Mouse (Mus musculus) heart, adult 18-20 months (tissue): Measurements from ENCODE around the gene Rhbdf1. TPM values are rescaled to one million over a fixed set of nuclear protein-coding genes. Genes with fewer than 3 reads are reported as not detected.

Experiments used
- DNase-seq, 2 experiments: peaks; one replicate each; pipeline ENCODE4 v3.0.0; 2021 to 2022; ENCODE audit warnings: mixed read lengths in 1 of 2
- total RNA-seq, 2 experiments: library from RNA; stranded (reverse); gene quantifications; 2 replicates each; pipeline ENCODE4 v1.2.3; 2021

Gene Rhbdf1
- total RNA-seq, 2 experiments from 2014 or later: 19.2 to 19.3 TPM

DNA sequence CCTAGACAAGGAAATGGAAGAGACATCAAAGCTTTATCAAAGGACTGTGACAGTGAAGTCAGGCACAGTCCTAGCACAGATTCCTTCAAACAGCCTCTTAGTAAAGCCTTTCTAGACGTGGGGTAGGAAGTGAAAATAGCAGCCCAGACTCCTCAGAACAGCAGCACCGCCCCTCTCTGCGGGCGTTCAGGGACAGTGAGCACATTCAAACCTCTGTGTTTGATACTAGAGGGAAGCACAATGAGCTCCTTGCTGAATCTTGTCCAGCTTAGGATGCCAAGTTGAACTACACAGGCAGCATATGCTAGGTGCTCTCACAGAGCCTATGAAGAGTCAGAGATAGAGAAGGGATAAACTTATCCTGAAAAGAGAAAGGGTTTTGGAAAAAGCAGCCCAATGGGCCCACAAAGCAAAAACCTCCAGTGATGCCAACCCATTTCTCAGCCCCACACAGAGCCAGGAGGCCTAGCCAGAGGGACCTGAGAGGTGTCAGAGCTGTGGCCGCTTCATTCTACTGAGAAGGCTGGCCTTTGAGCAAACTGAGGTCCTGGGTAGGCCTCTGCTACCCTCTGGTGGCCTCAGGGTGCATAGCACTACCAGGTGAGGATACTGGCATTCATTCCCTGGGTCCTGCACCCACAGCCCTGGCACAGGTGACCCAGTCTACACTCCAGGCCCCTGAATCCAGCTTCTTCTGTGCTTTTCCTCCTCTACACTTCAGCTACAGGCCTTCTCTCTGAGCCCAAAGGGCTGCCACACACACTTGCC, 16.2 kb upstream of the Rhbdf1 start:
- peak; percentile 69 to 87 for DNase-seq

- DNase-seq: no peak
Measured at GRCm38 (mm10) chr11:32237411-32237795, 15.3 kb upstream of the Rhbdf1 start.

DNA sequence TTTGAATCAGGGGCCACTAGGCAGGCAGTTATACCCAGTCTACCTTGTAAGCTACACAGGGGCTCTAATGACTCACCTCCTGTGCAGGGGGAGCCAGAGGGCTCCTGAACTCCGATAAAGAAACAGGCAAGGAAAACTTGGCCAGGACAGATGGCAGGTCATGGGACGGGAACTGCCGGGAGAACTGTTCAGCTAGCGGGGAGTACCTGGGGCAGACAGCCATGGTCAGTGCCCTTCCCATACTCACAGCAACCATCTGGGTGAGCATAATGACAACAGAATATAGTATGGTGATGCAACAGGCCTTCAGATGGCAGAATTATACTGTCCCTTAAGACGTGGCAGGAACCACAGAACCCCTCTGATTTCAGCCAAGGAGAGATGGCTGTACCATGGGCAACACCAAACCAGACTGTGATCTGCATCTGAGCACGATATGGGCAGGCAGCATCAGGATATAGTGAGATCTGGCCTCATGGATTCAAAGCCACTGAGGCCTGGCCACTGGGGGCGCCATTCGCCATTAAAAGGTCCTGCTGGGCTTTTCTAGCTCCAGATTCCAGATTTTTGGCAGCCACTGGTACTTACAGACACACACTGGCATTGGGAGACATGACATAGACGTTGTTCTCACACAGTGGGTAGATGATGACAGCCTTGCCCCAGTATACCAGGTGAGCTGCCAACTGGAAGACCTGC, 14.8 kb upstream of the Rhbdf1 start:
- DNase-seq: peak; percentile 54 to 75

GRCm38 (mm10) chr11:32236132-32236531, 14.0 kb upstream of the Rhbdf1 start:
- DNase-seq: no peak

GRCm38 (mm10) chr11:32235646-32236045, 13.5 kb upstream of the Rhbdf1 start:
- peak; percentile 74 to 84 for DNase-seq

DNA sequence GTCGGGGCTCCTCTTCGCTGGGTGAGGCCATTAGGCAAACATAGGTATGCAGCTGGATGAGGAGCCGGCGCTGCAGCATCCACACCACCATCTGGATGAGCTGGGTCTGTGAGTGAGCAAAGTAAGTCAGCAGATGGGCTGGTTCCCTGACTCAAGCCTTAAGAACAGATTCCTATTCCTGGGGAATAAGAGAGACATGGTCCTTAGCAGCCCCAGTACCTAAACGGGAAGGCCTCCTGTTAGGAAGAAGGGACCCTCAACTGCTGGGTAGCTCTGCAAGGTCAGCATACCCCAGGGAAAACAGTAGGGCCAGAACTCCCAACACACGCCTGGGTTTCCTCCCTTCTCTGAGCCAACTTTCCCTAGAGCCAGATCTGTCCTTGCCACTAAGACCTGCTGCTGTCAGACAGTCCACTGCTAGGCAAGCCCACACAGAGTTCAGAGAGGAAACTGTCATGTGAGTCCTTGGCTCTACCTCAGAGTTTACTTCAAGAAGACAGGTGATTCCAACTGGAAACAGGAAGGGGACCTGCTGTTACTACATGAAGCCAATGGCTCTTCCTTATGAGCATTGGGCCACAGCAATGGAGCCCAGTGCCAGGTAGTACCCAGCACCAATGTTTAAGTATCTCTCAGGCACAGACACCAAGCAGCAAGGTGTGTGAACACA, 12.9 kb upstream of the Rhbdf1 start:
- DNase-seq: no peak

DNA sequence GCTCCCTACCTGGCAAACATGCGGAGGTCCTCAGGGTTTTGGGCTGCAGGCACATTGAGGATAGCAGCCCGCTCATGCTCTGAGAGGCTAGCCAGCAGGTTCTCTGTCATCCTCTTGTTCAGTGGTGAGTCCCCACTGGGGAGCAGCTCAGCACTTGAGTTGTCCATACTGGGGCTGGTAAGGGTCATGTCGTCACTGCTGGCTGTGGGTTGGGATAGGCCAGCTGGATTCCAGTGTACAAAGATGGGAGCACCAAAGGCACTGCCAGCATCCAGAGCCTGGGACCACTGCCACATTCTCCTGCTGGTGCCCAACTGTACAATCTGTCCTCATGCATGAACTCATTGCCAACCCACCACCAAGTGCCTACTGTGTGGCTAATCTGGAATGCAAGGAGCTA, 11.8 kb upstream of the Rhbdf1 start:
- peak; percentile 31 to 53 for DNase-seq

- DNase-seq: no peak
Measured at GRCm38 (mm10) chr11:32232848-32233247, 10.7 kb upstream of the Rhbdf1 start.

DNA sequence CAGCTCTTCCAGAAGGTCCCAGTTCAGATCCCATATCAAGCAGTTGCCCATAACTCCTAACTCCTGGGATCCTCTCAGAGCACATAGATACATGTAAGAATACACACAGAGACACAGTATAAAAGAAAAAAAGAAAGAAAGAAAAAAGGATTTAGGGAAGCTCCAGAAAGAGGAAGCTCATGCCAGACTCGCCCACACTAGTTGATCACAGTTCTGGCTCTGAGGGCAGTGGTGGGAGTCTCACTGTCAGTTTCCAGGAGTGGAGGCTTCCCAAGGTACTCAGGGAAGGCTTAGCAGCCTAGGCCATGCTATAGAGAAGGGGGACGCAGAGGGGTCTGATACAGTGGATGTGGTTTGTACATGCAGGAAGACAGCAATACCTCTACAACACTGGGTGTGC, 9.0 kb upstream of the Rhbdf1 start:
- no peak for DNase-seq

DNA sequence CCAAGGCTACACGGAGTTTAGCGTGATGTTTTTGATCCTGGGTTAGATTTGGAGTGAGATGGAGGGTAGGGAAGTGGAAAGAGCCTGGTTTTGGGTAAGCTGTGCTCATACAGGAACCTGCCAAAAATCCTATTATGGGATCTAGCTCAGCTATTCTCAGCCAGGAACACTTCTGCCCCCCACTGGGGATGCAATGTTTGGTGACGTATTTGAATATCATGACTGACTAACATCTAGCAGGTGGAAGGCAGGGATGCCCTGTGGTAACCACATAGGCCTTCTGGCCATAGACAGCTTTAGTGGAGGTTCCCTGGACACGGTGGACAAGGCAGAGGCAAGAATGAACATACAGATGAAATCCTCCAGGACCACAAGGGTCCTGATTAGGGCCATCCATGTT, 8.1 kb upstream of the Rhbdf1 start:
- DNase-seq: peak in 1 of 2 experiments; percentile 29

DNA sequence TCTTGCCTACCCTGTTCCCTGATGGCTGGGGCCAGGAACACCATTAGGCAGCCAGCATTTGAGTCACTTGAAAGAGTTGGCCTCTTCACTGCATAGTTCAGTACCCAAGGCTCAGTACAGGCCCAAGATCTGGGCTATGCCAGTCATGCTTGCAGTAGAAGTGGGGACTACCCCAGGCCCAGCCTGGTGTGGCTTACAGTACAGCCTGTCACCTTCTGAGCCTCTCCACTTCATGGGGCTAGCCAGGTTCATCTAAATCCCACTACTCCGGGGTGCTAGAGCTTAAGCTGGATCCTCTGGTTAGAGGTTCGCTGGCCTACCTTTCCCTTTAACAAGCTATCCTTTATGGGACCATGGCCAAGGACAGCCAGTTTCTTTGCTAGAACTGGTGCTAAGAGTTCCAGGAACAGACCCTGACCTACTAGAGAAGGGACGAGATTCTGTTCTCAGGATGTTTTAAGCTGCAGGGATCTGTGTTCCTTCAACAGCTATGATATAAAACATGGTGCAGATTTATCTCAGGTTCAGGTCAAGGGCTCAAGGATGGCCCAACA, 6.3 kb upstream of the Rhbdf1 start:
- DNase-seq: peak in 1 of 2 experiments; percentile 4

- no peak for DNase-seq
Measured at GRCm38 (mm10) chr11:32227555-32227954, 5.5 kb upstream of the Rhbdf1 start.

DNA sequence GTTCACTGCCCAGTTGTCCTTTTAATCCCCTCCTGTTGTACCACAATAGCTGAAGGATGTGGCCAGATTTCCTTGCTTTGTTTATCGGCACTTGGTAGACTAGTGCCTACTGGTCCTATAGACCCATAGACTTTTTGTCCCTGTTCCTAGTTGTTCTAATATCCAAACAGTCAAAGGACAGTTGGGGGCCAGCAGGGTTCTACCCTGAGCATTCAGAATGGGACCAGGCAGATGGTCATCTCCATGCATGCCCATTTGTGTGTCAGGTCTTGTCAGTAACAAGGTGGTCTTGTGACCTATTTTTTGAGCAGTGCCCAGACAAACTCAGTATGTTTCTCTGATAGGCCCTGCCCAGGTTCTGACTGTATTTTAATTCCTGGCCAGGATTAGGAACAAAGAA, 4.9 kb upstream of the Rhbdf1 start:
- no peak for DNase-seq

DNA sequence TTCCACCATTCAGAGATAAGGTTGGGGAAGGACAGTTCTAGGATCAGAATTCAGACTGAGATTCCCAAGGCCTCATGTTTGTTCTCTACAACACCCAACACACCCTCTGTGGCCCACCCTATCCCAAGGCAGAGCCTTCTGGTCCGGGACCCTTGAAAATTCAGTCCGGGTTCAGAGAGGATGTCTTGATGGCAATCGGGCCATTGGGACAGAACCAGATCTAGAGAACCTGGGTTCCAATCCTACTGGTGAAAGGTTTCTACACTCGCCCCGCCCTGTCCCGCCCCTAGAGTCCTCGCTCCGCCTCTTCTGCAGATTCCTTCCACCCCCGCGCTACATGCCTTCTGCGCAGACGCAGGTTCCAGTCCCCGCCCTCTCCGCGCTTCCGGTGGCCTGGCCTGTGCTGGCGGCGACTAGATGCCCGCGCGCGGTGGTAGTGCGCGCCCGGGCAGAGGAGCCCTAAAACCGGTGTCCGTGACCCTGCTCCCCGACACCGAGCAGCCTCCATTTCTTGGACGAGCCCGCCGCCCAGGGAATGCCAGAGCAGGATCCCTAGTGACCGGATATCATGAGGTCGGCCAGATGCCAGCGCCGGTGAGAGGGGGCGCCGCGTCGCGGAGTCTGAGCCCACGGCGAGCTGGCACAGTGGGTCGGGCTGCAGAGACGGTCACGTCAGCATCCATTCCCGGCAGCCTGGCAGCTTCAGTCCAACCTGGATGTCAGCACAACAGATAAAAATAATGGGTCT, 4.2 kb upstream of the Rhbdf1 start, which contains the start of gene Mpg:
Gene Mpg, plus strand, starts transcription at position 382 of the 748 bp plus-strand sequence.
- DNase-seq: peak; percentile 93

DNA sequence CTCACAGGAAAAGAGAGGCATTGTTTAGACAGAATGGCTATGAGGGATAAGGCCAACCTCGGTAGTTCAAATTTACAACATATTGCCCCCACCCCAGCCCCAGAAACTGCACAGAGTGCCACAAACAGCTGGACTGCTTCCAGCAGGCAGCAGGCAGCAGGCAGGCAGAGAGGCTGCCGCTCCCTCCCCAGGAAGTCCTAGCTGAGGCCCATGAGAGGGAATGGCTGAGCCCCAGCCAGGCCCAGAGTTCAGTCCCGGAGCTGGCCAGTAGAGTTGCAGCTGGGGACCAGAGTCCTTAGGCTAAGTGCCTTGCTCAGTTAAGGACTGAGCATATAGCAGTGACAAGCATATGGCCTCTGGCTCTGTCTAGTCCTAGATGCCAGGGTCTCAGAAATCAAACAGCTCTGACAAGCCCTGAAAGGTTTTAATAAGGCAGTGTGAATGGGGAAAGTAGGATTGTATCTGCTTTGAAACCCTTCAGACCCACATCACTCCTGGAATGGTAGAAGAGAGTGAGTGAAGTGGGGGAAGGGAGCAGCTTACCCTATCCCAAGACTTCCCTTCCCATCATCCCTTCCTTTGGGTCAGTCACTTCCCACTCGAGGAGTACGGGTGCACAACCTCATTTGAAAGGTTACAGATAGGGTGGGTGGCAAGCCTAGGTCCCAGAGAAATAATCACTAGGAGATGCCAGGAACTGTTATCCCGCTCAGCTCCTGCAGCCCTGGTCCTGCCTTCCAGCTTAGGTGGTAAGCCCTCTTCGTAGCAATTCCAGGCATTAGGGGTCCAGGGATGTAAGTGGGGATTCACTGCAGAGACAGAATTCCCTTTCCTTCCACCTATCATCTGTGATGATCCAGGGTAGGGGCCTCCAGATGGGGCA, 3.4 kb upstream of the Rhbdf1 start:
- DNase-seq: peak in 1 of 2 experiments; percentile 71

DNA sequence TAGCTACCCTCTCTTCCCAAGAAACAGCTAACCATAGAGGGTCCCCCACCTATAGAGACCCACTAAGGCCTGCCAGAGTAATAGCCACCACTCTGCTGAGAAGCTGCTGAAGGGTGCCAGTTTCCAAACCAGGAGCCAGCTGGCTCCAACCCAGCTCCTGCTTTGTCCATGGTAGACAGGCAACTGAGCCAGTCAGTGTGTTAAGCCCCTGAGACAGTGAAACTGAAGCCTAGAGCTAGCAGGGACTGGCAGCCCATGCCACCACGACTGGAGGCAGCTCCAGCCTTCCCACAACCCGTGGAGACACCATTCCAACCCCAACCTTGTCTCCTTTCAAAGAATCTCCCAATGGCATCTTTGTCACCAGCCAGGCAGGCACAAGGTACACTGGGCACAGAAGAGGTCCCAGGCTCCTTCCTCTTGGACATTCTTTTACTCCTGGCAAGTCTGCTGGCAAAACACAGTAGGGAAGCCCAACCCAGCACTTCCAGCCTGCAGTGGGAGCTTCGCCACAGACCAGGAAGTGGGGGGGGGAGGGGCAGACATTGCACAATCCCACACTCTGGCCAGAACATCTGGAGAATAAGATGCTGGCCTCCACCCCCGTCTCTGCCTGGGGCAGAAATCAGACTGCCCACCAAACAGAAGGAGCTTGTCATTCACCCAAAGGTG, 2.5 kb upstream of the Rhbdf1 start:
- peak; percentile 94 for DNase-seq

DNA sequence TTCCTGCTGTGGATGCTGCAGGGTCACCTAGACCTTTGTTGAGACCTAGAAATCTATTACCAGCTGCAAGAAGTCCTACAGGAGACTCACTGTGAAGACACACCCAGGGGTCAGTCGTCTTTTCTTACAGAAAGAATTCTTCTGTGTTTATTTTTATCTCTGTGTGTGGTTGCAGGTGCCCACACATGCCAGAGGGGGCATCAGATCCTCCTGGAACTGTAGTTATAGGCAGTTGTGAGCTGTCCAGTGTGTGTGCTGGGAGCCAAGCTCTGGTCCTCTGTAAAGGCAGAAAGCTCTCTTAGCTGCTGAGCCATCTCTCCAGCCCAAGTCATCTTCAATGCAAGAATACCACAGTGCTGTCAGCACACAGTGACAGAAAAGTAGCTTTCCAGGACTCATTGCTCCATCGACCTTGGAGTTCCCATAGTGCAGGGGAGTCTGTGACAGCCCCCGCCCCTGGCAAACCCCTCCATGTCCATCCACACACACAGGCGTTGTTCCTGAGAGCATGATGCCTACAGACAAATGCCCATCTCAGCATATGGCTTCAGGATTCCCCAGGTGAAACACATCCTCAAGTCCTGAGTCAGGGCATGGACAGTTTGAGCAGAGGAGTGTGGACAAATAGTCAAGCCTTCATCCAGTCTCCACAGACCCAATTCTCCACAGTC, 1.3 kb upstream of the Rhbdf1 start:
- DNase-seq: no peak

GRCm38 (mm10) chr11:32222570-32223194, 582 bp upstream of the Rhbdf1 start:
- peak; percentile 47 to 49 for DNase-seq
